Mouse (Mus musculus): ENCODE measurements around the gene Agr2. TPM values are rescaled to one million over a fixed set of nuclear protein-coding genes. Genes with fewer than 3 reads are reported as not detected.

Agr2 gene
- polyA plus RNA-seq, 1 experiment: 0.18 TPM

GRCm38 (mm10) chr12:36020710-36021109 lies 28.0 kb downstream of the Agr2 start:
- DNase-seq (ENCODE audit: extremely low spot score in 1 of 2, low spot score in 1 of 2): no peak

GRCm38 (mm10) chr12:36026126-36026525 lies 33.4 kb downstream of the Agr2 start:
- DNase-seq (ENCODE audit: extremely low spot score in 1 of 2, low spot score in 1 of 2): no peak

GRCm38 (mm10) chr12:36027171-36027570 lies 34.5 kb downstream of the Agr2 start:
- DNase-seq (ENCODE audit: extremely low spot score in 1 of 2, low spot score in 1 of 2): peak in 1 of 2 experiments; percentile 68

GRCm38 (mm10) chr12:36028968-36029645 lies 36.4 kb downstream of the Agr2 start:
- DNase-seq (ENCODE audit: extremely low spot score in 1 of 2, low spot score in 1 of 2): peak in 1 of 2 experiments; percentile 67

- DNase-seq (ENCODE audit: extremely low spot score in 1 of 2, low spot score in 1 of 2): no peak
Observed at GRCm38 (mm10) chr12:36029687-36030086, 37.0 kb downstream of the Agr2 start.

GRCm38 (mm10) chr12:36030660-36031363 lies 38.1 kb downstream of the Agr2 start:
- no peak for DNase-seq (ENCODE audit: extremely low spot score in 1 of 2, low spot score in 1 of 2)

GRCm38 (mm10) chr12:36032419-36032818 lies 39.7 kb downstream of the Agr2 start:
- no peak for DNase-seq (ENCODE audit: extremely low spot score in 1 of 2, low spot score in 1 of 2)

GRCm38 (mm10) chr12:36035501-36035900 lies 42.8 kb downstream of the Agr2 start:
- DNase-seq (ENCODE audit: extremely low spot score in 1 of 2, low spot score in 1 of 2): no peak

GRCm38 (mm10) chr12:36036121-36036520 lies 43.4 kb downstream of the Agr2 start:
- DNase-seq (ENCODE audit: extremely low spot score in 1 of 2, low spot score in 1 of 2): no peak

GRCm38 (mm10) chr12:36036776-36037175 lies 44.1 kb downstream of the Agr2 start:
- DNase-seq (ENCODE audit: extremely low spot score in 1 of 2, low spot score in 1 of 2): no peak

GRCm38 (mm10) chr12:36039541-36040084 lies 46.9 kb downstream of the Agr2 start:
- peak in 1 of 2 experiments; percentile 25 for DNase-seq (ENCODE audit: extremely low spot score in 1 of 2, low spot score in 1 of 2)

GRCm38 (mm10) chr12:36040571-36041280 lies 48.0 kb downstream of the Agr2 start:
- no peak for DNase-seq (ENCODE audit: extremely low spot score in 1 of 2, low spot score in 1 of 2)

GRCm38 (mm10) chr12:36041281-36041589 lies 48.5 kb downstream of the Agr2 start:
- DNase-seq (ENCODE audit: extremely low spot score in 1 of 2, low spot score in 1 of 2): peak in 1 of 2 experiments; percentile 34

- DNase-seq (ENCODE audit: extremely low spot score in 1 of 2, low spot score in 1 of 2): peak in 1 of 2 experiments; percentile 60
Observed at GRCm38 (mm10) chr12:36041703-36042347, 49.1 kb downstream of the Agr2 start.

- DNase-seq (ENCODE audit: extremely low spot score in 1 of 2, low spot score in 1 of 2): peak; percentile 80 to 93
Observed at GRCm38 (mm10) chr12:36042348-36042778, 49.7 kb downstream of the Agr2 start, which contains the start of gene Tspan13. Tspan13 (minus strand) TSS chr12:36042500.

- no peak for DNase-seq (ENCODE audit: extremely low spot score in 1 of 2, low spot score in 1 of 2)
Observed at GRCm38 (mm10) chr12:36044691-36045090, 52.0 kb downstream of the Agr2 start.

GRCm38 (mm10) chr12:36046196-36046595 lies 53.5 kb downstream of the Agr2 start:
- DNase-seq (ENCODE audit: extremely low spot score in 1 of 2, low spot score in 1 of 2): no peak

GRCm38 (mm10) chr12:36047593-36047992 lies 54.9 kb downstream of the Agr2 start:
- DNase-seq (ENCODE audit: extremely low spot score in 1 of 2, low spot score in 1 of 2): no peak

GRCm38 (mm10) chr12:36050276-36050675 lies 57.6 kb downstream of the Agr2 start:
- no peak for DNase-seq (ENCODE audit: extremely low spot score in 1 of 2, low spot score in 1 of 2)

Measured in frontal cortex, adult 2 months (tissue).